Mouse (Mus musculus) liver, embryonic 14.5 days (tissue): Measurements from ENCODE around the gene Xrcc1. TPM values are rescaled to one million over a fixed set of nuclear protein-coding genes. Genes with fewer than 3 reads are reported as not detected.

Experiments
- ATAC-seq: fragments of 200-750 bp; cut with Nextera tagmentation; 2 replicates; pipeline ENCODE4 v1.8.0; 2017; ENCODE audit warnings: moderate number of reproducible peaks, mild to moderate bottlenecking, moderate library complexity; ENCODE audit not compliant: insufficient read depth
- DNase-seq, 3 experiments: peaks; one replicate each; pipeline ENCODE4 v3.0.0-alpha.2; 2012 to 2013; ENCODE audit warnings: low read depth in 3 of 3, low spot score in 3 of 3
- H3K27ac ChIP-seq: fragments of 300-500 bp; sonication (generic); 2 replicates; pipeline ENCODE4 v1.5.1; 2014; ENCODE audit warnings: moderate library complexity, mild to moderate bottlenecking, control low read depth, inconsistent platforms
- H3K27me3 ChIP-seq: fragments of 300-500 bp; sonication (generic); 2 replicates; pipeline ENCODE4 v1.6.1; 2014; ENCODE audit warnings: mild to moderate bottlenecking, low read length, moderate library complexity; ENCODE audit not compliant: control insufficient read depth, insufficient read depth
- H3K36me3 ChIP-seq: fragments of 300-500 bp; sonication (generic); replicated peaks from 2 replicates; pipeline ENCODE4 v1.6.1; 2014; ENCODE audit warnings: low read depth; ENCODE audit not compliant: control insufficient read depth, insufficient read depth
- H3K4me1 ChIP-seq, 2 experiments: fragments of 200-500 bp in 1 of 2; fragments of 300-500 bp in 1 of 2; sonication (generic) in 1 of 2; replicated peaks; 2 replicates each; pipeline ENCODE4 v1.6.1; 2012 to 2014; ENCODE audit warnings: antibody characterized with exemption in 1 of 2, inconsistent platforms in 1 of 2, low read length in 1 of 2; ENCODE audit not compliant: control insufficient read depth in 2 of 2, insufficient read depth in 2 of 2
- H3K4me2 ChIP-seq: fragments of 300-500 bp; sonication (generic); 2 replicates; pipeline ENCODE4 v1.6.1; 2014; ENCODE audit warnings: low read depth, mild to moderate bottlenecking, control low read depth, moderate library complexity
- H3K4me3 ChIP-seq, 2 experiments: fragments of 200-500 bp in 1 of 2; fragments of 300-500 bp in 1 of 2; sonication (generic) in 1 of 2; 2 replicates each; pipeline ENCODE4 v1.5.1; 2012 to 2014; ENCODE audit warnings: low read depth in 2 of 2, low read length in 2 of 2, mild to moderate bottlenecking in 2 of 2, control low read depth in 1 of 2, inconsistent platforms in 1 of 2, moderate library complexity in 1 of 2; ENCODE audit not compliant: insufficient read depth in 1 of 2
- H3K9ac ChIP-seq: fragments of 300-500 bp; sonication (generic); replicated peaks from 2 replicates; pipeline ENCODE4 v1.6.1; 2014; ENCODE audit warnings: mild to moderate bottlenecking, control low read depth, moderate library complexity
- H3K9me3 ChIP-seq: fragments of 300-500 bp; sonication (generic); 2 replicates; pipeline ENCODE4 v1.6.1; 2016; ENCODE audit warnings: low read length, mixed read lengths; ENCODE audit not compliant: control insufficient read depth
- CTCF ChIP-seq: IDR thresholded peaks from 2 replicates; pipeline ENCODE4 v1.5.1; 2016; ENCODE audit warnings: antibody characterized with exemption, low read depth, control low read depth
- EP300 ChIP-seq: IDR thresholded peaks from 2 replicates; pipeline ENCODE4 v1.6.1; 2016; ENCODE audit warnings: antibody characterized with exemption, low read depth
- WGBS: fragments of 180-500 bp; shearing (Covaris S2); extraction: QIAGEN DNeasy Blood & Tissue Kit; methylation state at CpG from one replicate; pipeline ENCODE4 v1.1.7; 2014; ENCODE audit not compliant: insufficient replicate concordance; 5-methylcytosine and 5-hydroxymethylcytosine counted together
- polyA plus RNA-seq, 2 experiments: library from polyadenylated mRNA; depleted of rRNA in 1 of 2; stranded (reverse) in 1 of 2; unstranded in 1 of 2; fragments of >200 nt; fragmentation: Nextera tagmentation in 1 of 2; extraction: Ambion mirVana in 1 of 2; gene quantifications; 2 replicates each; pipeline versions ENCODE4 v1.2.1 to v1.2.3; 2012 to 2014

The Xrcc1 gene
- polyA plus RNA-seq, 2 experiments: 27.3 to 27.8 TPM

DNA sequence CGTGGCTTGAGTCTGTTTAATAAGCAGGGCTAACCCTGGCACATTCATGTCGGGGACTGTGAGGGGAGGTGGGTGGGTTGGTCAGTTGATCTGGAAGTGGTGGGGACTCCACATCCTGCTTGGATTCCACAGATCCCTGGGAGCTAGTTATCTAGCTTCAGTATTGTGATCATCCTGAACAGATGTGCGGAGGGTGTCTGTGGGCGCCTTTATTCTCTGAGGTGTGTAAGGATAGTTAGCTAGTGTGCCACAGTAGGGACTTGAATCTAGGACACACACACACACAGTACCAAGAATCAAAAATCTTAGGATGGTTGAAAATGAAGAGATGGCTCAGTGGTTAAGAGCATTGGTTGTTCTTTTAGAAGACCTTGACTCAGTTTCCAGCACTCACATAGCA is 22.4 kb downstream of the Xrcc1 start:
- DNase-seq (no peak), ATAC-seq (no peak)
- Histone ChIP-seq H3K4me2 (no peak overlapping the region), H3K36me3 (peaks cover 6% of the 10 kb centered on the region), H3K27me3 (no peaks in the 10 kb centered on the region), H3K27ac (no peak overlapping the region), H3K4me3 (no peak overlapping the region), H3K4me1 (no peaks in the 10 kb centered on the region), H3K9me3 (no peaks in the 10 kb centered on the region), H3K9ac (no peak overlapping the region)
- WGBS: 77% methylated on average over 4 of the region's 4 CpGs
- TF ChIP-seq EP300 (no peak), CTCF (no peak)

DNA sequence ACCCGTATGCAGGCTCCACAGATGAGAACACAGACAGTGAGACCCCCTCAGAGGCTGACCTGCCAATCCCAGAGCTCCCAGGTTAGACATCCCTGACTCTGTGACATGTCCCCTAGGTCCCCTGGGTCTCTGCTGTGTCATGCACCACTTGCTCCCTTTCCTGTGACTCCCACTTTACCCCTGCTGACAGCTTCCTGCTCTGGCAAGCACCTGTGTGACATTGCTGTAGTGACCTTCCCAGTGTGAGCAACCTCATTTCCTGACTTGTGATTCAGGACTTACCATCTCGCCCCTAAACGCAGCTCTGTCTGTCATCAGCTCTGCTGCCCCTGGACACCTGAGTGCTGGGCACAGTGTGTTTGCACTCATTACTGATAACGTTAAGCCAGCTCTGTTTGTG is 25.0 kb downstream of the Xrcc1 start:
- no peaks in the 10 kb centered on the region; a peak in 1 of 4 replicates for H3K4me1 ChIP-seq
- no peaks in the 10 kb centered on the region for H3K27me3 ChIP-seq
- H3K9ac ChIP-seq: no peak overlapping the region
- no peaks in the 10 kb centered on the region for H3K9me3 ChIP-seq
- TF ChIP-seq CTCF (no peak), EP300 (no peak)
- ATAC-seq: no peak
- peaks cover 6% of the 10 kb centered on the region for H3K36me3 ChIP-seq
- H3K4me3 ChIP-seq: no peak overlapping the region
- no peak overlapping the region for H3K4me2 ChIP-seq
- DNase-seq: no peak
- WGBS: 69% methylated on average over 4 of the region's 4 CpGs
- no peak overlapping the region for H3K27ac ChIP-seq

DNA sequence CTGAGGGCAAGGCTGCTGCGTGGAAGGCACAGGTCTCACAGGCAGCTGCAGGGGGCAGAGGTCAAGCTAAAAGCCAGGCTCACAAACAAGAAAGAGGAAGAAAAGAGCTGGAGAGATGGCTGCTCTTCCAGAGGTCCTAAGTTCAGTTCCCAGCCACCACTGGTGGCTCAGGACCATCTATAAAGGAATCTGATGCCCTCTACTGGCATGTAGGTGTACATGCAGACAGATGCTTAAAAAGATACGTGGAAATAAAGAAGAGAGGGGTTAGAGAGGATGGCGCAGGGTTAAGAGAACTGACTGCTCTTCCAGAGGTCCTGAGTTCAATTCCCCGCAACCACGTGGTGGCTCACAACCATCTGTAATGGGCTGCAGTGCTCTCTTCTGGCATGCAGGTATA is 26.4 kb downstream of the Xrcc1 start:
- no peak for ATAC-seq
- no peak for TF ChIP-seq EP300
- peak; percentile 55 for TF ChIP-seq CTCF
- H3K4me1 ChIP-seq: no peaks in the 10 kb centered on the region; a peak in 1 of 4 replicates

DNA sequence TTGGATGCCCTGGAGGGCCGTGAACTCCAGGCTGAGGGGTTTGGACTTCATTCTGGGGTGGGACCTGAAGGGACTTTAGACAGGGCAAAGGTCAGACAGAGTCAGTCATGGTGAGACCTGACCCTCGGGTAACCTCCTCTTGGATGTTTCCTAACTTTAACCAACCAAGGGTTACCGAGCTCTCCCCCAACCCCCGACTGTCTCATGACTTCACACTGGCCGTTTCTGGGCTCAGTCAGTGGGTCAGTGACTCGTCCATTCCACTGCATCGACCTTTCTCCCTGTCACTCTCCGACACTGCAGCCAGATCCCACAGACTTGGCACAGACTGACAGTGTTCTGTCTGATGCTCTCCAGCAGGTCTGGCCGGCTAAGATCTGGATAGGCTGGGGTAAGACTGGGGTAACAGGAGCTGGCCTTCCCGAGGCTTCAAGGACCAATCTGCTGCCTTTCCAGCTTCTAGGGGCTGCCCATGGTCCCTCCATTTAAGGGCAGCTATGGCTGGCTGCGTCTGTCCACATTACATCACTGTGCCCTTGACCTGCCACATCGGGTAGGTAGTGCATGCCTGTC is 28.2 kb downstream of the Xrcc1 start:
- DNase-seq (no peak), ATAC-seq (peak; percentile 59)
- no peaks in the 10 kb centered on the region for H3K36me3 ChIP-seq

More for the DNA sequence above, 26.4 kb downstream of the Xrcc1 start:
- no peak for DNase-seq
- no peak overlapping the region for H3K4me2 ChIP-seq
- H3K27me3 ChIP-seq: no peaks in the 10 kb centered on the region
- no peak overlapping the region for H3K9ac ChIP-seq
- H3K9me3 ChIP-seq: no peaks in the 10 kb centered on the region
- H3K36me3 ChIP-seq: no peaks in the 10 kb centered on the region; the same call in none of the 2 replicates
- H3K4me3 ChIP-seq: no peak overlapping the region
- whole genome bisulfite sequencing: 55% methylated on average over 5 of the region's 5 CpGs
- H3K27ac ChIP-seq: no peak overlapping the region

DNA sequence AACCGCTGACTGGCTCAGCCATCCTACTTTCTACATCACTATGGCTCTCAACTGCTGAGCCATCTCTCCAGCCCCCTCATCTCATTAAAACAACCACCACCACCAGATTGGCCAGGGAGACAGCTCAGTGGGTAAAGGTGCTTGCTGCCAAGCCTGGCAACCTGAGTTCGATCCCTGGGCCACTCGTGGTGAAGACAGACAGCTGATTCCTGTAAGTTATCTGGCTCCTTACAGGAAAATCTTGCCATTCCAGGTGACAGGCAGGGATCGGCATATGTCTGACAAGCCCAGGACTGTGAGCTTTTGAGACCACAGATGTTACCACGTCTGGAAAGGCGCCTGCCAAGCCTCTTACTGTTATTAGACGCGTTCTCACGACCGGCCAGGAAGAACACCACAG is 31.7 kb downstream of the Xrcc1 start:
- H3K9me3 ChIP-seq: no peaks in the 10 kb centered on the region
- no peaks in the 10 kb centered on the region for H3K27me3 ChIP-seq
- TF ChIP-seq EP300: no peak
- TF ChIP-seq CTCF: no peak
- no peak overlapping the region for H3K4me2 ChIP-seq
- ATAC-seq: no peak
- H3K4me3 ChIP-seq: no peak overlapping the region
- DNase-seq: no peak
- 84% methylated on average over 10 of the region's 10 CpGs for WGBS
- H3K9ac ChIP-seq: no peak overlapping the region
- H3K27ac ChIP-seq: no peak overlapping the region
- no peaks in the 10 kb centered on the region; a peak in 1 of 4 replicates for H3K4me1 ChIP-seq
- no peaks in the 10 kb centered on the region for H3K36me3 ChIP-seq

More for the DNA sequence above, 28.2 kb downstream of the Xrcc1 start:
- Histone ChIP-seq H3K4me2 (no peak overlapping the region), H3K4me1 (no peaks in the 10 kb centered on the region; a peak in 1 of 4 replicates), H3K4me3 (no peak overlapping the region), H3K27ac (no peak overlapping the region), H3K9ac (no peak overlapping the region), H3K27me3 (no peaks in the 10 kb centered on the region), H3K9me3 (no peaks in the 10 kb centered on the region)
- TF ChIP-seq CTCF: no peak
- TF ChIP-seq EP300: no peak
- 58% methylated on average over 12 of the region's 12 CpGs for WGBS
